Mouse (Mus musculus) brown adipose tissue, adult 24 weeks (tissue): ENCODE data around the gene Olfr654. TPM values are rescaled to one million over a fixed set of nuclear protein-coding genes. Genes with fewer than 3 reads are reported as not detected.

Experiments used
- polyA plus RNA-seq: library from polyadenylated mRNA; stranded (reverse); fragments of >200 nt; gene quantifications from 2 replicates; pipeline ENCODE4 v1.2.4, GENCODE M21; 2012; ENCODE audit not compliant: missing spikeins, insufficient read depth, insufficient read length

The Olfr654 gene
- polyA plus RNA-seq, 1 experiment: not detected

Other genes with a start within 250 kb of the Olfr654 start
- gene Trim12c, start 233.7 kb upstream of the Olfr654 start, polyA plus RNA-seq: 4.4 and 5.6 TPM in 2 replicates
- not detected in 2 replicates for gene Trim30b, start 217.1 kb upstream of the Olfr654 start, polyA plus RNA-seq
- 0.92 TPM in 1 of 2 replicates, not detected in the other for gene Trim30c, start 186.2 kb upstream of the Olfr654 start, polyA plus RNA-seq
- gene Trim30a, start 121.8 kb upstream of the Olfr654 start, polyA plus RNA-seq: 4.0 and 5.3 TPM in 2 replicates
- gene Trim30d, start 79.2 kb upstream of the Olfr654 start, polyA plus RNA-seq: 1.5 and 1.9 TPM in 2 replicates
- gene Olfr651, start 36.9 kb upstream of the Olfr654 start, polyA plus RNA-seq: not detected in 2 replicates
- gene Olfr652, start 26.1 kb upstream of the Olfr654 start, polyA plus RNA-seq: not detected in 2 replicates
- gene Olfr653, start 9.7 kb upstream of the Olfr654 start, polyA plus RNA-seq: not detected in 2 replicates
- not detected in 2 replicates for gene Olfr655, start 14.8 kb downstream of the Olfr654 start, polyA plus RNA-seq
- not detected in 2 replicates for gene Olfr656, start 26.9 kb downstream of the Olfr654 start, polyA plus RNA-seq
- not detected in 2 replicates for gene Olfr657, start 37.8 kb downstream of the Olfr654 start, polyA plus RNA-seq
- not detected in 2 replicates for gene Olfr658, start 60.3 kb downstream of the Olfr654 start, polyA plus RNA-seq
- not detected in 2 replicates for gene Olfr659, start 79.7 kb downstream of the Olfr654 start, polyA plus RNA-seq
- not detected in 2 replicates for gene Olfr661, start 99.5 kb downstream of the Olfr654 start, polyA plus RNA-seq
- not detected in 2 replicates for gene Usp17le, start 190.4 kb downstream of the Olfr654 start, polyA plus RNA-seq